Mouse (Mus musculus) lung, adult 2 months (tissue): ENCODE results near the gene Uvrag.

ENCODE experiments used
- CTCF ChIP-seq: fragments of 200-500 bp; IDR thresholded peaks from 2 replicates; pipeline ENCODE4 v1.5.1; 2011; ENCODE audit warnings: mild to moderate bottlenecking, low read length, control low read depth; ENCODE audit not compliant: insufficient read depth
- POLR2A ChIP-seq: fragments of 200-500 bp; IDR thresholded peaks from 2 replicates; pipeline ENCODE4 v1.6.1; 2011; ENCODE audit warnings: low read depth, mild to moderate bottlenecking, control low read depth, low read length, borderline replicate concordance; ENCODE audit errors: extremely low read depth

- TF ChIP-seq CTCF = no peak
- no peak for TF ChIP-seq POLR2A
These were observed 197.3 kb downstream of the Uvrag start for GRCm38 (mm10) chr7:98943687-98944086.
